Mouse (Mus musculus) embryo, embryonic 11 days (tissue): ENCODE measurements around the gene Prg4.
A peak's percentile ranks its signal among the peaks of the same experiment; 100 is the strongest.

Source experiments
- DNase-seq: peaks from one replicate; pipeline ENCODE4 v3.0.0-alpha.2; 2015

The Prg4 gene

GRCm38 (mm10) chr1:150466132-150466531 is at the start of gene Prg4:
Prg4 (minus strand) TSS chr1:150466165.
- DNase-seq = no peak

GRCm38 (mm10) chr1:150513041-150513440 is 47.1 kb upstream of the Prg4 start:
- DNase-seq = no peak

- DNase-seq = no peak
Observed at GRCm38 (mm10) chr1:150505794-150506193, 39.8 kb upstream of the Prg4 start.

- no peak for DNase-seq
Observed at GRCm38 (mm10) chr1:150503321-150503720, 37.4 kb upstream of the Prg4 start.

GRCm38 (mm10) chr1:150498177-150498576 is 32.2 kb upstream of the Prg4 start:
- DNase-seq = no peak

GRCm38 (mm10) chr1:150497690-150498089 is 31.7 kb upstream of the Prg4 start:
- no peak for DNase-seq

GRCm38 (mm10) chr1:150496626-150497302 is 30.8 kb upstream of the Prg4 start:
- no peak for DNase-seq

- no peak for DNase-seq
Observed at GRCm38 (mm10) chr1:150489148-150489547, 23.2 kb upstream of the Prg4 start.

- peak; percentile 78 for DNase-seq
Observed at GRCm38 (mm10) chr1:150480674-150481073, 14.7 kb upstream of the Prg4 start.

GRCm38 (mm10) chr1:150472525-150472924 is 6.6 kb upstream of the Prg4 start:
- DNase-seq = no peak

- no peak for DNase-seq
Observed at GRCm38 (mm10) chr1:150469992-150470391, 4.0 kb upstream of the Prg4 start.

- DNase-seq = no peak
Observed at GRCm38 (mm10) chr1:150465364-150465763, 601 bp downstream of the Prg4 start.

GRCm38 (mm10) chr1:150463691-150464090 is 2.3 kb downstream of the Prg4 start:
- no peak for DNase-seq

GRCm38 (mm10) chr1:150463068-150463467 is 2.9 kb downstream of the Prg4 start:
- no peak for DNase-seq

- no peak for DNase-seq
Observed at GRCm38 (mm10) chr1:150460595-150460994, 5.4 kb downstream of the Prg4 start.

GRCm38 (mm10) chr1:150459599-150459998 is 6.4 kb downstream of the Prg4 start:
- no peak for DNase-seq

- DNase-seq = no peak
Observed at GRCm38 (mm10) chr1:150458977-150459376, 7.0 kb downstream of the Prg4 start.

- peak; percentile 9 for DNase-seq
Observed at GRCm38 (mm10) chr1:150441731-150442130, 24.2 kb downstream of the Prg4 start.

- no peak for DNase-seq
Observed at GRCm38 (mm10) chr1:150438641-150439040, 27.3 kb downstream of the Prg4 start.

- DNase-seq = no peak
Observed at GRCm38 (mm10) chr1:150426216-150426615, 39.7 kb downstream of the Prg4 start.

GRCm38 (mm10) chr1:150425665-150426064 is 40.3 kb downstream of the Prg4 start:
- no peak for DNase-seq

GRCm38 (mm10) chr1:150418426-150418825 is 47.5 kb downstream of the Prg4 start:
- DNase-seq = no peak

GRCm38 (mm10) chr1:150416006-150416405 is 50.0 kb downstream of the Prg4 start:
- no peak for DNase-seq

- no peak for DNase-seq
Observed at GRCm38 (mm10) chr1:150409996-150410395, 56.0 kb downstream of the Prg4 start.

GRCm38 (mm10) chr1:150407285-150407684 is 58.7 kb downstream of the Prg4 start:
- no peak for DNase-seq
